Mouse (Mus musculus) right cerebral cortex, adult 18-20 months (tissue): ENCODE measurements at regions not wholly inside any gene's neighbourhood (a gene's known extent, or its start where the extent isn't known, plus 50 kb on each side); places are given as distances from the start of the nearest gene placed in this dataset.

Experiments
- DNase-seq: peaks from one replicate; pipeline ENCODE4 v3.0.0; 2022; ENCODE audit warnings: mixed read lengths

DNA sequence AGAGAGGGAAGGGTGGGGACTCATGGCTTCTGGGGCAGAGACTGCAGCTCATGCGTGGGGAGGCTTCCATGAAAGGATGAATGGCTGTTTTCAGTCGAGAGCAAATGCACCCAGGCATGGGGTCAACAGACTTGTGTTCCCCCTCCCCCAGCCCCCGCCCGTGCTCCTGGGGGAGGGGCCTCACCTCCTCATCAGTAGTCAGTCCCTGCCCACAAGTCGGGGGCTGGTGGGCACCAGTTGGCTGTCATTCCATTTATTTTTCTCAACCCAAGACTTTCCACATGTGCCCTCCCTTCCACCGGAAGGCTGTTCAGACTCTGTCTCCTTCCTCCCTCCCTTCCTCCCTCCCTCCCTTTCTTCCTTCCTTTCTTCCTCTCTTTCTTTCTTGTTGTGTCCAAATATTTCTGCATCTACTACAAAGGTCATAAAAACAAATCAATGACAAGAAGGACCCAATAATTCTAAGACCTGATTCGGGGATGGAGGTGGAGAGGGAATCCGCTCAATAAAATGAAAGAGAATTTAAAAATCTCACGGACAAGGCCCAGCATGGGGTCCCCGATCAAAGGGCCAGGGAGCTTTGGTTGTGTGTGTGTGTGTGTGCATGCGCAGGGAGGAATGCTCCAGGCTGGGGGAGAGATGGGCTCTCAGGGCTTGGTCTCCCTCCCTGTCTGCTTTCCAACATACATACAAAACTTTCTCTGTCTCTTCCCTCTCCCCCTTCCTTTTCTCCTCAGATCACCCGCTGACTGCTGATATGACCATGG, 57.7 kb downstream of the Rpl14 start:
- DNase-seq: no peak

DNA sequence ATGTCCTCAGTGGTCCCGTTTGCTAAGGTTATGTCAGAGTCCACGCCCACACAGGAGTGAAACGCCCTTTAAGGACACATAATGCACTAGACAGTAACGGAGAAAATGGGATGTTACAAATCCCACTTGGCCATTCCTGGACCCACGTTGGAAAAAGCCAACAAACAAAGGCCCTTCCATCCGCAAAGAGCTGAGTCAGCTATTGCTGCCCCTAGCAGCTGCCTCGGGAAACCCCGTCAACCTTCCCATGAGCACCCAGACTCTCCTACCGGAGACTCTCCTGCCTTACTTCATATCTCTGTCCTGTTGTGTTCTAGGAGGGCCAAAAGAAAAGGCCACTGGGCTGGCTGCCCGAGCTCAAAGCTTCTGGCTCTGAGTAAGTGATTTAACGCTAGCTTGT, 58.4 kb downstream of the Rpl14 start:
- no peak for DNase-seq

DNA sequence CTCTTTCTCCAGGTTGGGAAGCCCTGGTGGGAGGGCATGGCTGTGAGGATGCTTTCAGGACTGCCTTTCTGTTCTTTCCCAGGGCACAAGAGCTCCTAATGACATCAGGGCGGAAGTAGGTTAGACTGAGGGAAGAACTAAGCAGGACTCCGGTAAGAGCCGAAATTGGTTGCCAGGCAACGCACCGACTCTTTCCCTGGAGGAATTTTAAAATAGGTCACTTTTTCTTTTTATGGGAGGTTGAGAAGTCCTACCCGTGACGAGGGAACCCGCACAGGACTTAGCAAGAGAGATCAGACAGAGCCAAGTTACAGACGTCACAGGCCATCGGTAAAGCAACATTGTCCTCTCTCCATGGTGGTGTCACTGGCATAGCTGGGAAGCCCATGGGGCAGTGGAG, 61.6 kb downstream of the Rpl14 start:
- DNase-seq: peak; percentile 79

DNA sequence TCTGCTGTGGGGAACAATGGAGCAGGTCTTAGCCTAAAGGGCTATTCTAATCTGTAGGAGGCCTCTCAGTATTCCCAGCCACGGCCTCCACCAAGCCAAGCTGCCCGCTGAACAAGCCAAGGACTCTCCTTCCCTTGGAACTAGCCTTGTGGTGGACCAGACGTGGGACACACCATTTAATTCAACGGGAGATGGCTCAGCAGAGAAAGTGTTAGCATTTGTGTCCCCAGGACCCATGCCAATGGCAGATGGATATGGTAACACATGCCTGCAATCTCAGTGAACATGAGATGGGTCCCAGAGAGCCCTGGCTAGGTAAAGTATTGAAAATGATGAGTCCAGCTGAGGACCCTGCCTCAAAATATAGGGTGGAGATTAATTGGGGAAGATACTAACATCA, 71.4 kb downstream of the Rpl14 start:
- DNase-seq: no peak

DNA sequence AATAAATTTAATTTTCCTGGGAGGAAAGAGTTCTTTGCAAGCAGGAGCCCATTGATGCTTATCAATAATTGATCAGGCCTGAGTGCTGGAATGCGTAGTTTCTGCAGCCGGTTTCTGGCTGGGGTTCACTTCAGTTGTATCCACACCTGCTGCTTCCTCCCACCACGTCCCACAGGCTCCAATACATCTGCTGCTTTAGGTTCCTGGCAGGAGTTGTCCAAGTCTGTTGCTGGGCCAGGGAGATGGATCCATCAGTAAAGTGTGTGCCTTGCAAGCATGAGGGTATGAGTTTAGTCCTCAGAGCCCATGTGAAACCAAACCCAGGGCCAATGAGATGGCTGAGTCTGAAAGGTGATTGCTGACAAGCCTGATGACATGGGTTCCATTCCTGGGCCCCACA, 72.1 kb downstream of the Rpl14 start:
- DNase-seq: no peak

DNA sequence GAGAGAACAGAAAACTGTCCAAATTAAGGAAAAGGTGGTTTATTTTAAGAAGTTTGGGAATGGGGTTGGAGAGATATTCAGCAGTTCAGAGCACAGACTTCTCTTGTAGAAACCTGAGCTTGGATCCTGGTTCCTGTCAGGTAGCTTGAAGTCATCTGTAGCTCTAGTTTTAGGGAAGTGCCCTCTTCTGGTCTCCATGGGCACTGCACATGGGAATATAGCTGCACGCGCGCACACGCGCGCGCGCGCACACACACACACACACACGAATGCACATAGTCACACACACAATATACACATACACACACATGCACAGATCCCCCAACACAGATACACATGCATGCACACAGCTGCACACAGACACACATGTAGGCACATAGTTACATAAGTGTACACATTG, 74.5 kb downstream of the Rpl14 start:
- no peak for DNase-seq

DNA sequence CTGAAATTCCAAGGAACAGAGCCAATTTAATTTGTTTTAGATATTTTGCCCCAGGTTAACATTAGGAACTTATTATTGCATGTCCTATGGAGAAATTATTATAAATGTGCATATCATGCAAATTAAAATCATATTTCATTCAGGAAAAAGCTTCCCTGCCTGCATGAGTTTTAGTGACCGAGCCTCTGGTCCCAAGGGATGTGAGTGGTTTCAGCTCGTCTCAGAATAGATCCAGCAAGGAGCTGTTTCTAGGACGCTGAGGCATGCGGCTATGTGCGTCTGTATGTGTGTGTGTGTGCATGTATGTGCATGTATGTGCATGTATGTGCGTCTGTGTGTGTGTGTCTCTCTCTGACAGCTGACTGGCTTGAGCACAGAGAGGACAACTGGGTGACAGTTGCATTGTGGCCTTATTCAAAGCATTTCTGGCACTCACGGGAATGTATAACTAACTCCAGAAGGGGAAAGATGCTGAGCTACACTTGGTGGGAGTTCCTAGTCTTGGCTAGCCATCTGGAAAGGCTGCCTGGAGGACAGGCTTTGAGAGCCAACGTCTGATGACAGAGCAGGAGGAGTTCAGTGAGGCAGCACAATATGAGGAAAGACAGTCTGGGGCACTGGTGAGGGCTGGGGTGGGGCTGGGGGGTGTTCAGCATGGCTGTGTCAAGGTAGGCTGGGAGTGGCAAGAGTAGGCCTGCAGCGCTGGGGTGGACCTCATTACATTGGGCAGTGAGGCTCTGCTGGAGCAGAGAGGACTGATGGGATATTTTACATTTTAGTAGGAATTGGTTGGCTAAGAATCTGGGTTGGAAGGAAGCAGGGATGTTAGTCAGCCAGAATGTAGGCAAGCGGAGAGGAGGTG, 75.8 kb downstream of the Rpl14 start:
- peak; percentile 20 for DNase-seq

DNA sequence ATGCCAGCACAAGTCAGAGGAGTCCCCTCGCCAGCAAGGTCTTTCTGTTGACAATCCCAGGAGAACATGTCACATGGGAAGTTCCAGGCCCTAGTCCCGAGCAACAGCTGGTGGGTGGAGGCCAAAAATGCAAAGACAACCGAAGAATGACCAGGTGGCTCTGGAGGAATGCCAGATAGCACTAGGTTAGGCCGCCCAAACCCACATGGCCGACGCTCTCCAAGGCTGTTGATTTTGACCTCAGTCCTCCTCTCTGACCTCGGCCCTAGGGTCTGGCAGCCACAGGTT, 76.4 kb downstream of the Rpl14 start:
- DNase-seq: no peak

DNA sequence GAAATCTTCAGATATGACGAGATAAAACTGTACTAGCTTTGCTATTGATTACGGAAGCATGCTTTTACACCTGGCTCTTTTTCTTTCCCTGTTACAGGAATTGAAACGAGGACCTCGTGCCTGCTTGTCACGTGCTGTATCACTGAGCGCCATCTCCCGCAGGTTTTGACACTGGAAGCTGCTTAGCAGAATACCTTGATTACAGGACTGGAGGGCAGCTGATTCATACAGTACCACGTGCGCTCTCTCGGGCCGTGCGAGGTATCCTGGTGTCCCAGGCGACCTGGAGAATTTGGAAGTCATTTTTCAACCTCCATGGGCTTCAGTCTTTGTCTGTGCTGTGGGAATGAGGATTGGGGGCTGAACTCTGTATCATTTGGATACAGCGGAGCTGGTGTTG, 81.5 kb downstream of the Rpl14 start:
- no peak for DNase-seq

DNA sequence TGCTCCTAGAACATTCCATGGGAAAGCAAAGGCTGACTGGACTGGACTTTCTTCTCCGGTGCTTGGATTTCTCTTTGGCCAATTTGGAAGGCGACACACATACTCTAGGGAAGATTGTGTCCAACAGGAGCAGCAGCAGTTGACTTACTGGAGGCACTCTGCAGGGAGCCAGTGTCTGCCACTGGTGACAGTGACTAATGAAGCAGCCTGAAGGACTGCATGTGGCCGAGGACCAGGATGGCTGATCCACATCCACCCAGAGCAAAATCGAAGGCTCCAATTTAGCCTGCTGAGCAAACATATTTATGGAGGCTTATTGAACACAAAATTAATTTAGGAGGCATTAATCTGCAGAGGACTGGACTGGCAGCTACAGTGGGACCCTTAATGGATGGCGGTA, 81.9 kb downstream of the Rpl14 start:
- no peak for DNase-seq

DNA sequence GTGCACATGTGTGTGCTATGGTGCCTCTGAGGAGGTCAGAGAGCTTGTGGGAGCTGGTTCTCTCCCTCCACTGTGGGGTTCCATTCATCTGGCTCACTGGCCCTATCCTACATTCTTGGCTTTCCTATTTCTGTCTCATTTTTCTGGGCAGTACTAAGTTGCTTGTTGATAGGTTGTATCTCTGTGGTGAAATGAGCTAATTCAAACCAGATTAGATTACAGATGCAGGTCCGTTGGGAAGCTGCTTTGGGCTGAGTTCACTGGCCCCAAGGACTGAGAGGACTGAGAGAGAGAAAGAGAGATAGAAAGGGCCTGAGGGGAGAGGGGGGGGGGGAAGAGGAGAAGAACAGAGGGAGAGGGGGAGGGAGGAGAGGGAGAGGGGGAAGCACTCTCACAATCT, 83.5 kb downstream of the Rpl14 start:
- no peak for DNase-seq

DNA sequence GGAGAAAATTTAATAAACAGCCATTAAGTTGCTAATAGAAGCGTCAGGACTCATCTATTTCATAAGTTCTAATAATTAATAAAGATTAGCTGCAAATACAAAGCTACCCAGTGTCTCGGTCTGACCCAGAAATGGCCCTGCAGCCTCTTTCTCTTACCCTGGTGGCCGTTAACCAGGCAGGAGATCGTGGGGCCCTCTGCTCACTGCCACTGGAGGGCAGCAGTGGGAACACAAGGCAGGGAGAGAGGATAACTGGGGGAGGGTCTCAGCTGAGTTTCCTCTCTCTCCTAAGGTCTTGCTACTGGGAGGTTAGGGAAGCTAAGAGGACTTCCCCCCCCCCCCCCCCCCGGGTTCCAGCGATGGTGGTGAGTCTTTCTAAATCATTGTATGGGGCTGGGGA, 85.7 kb downstream of the Rpl14 start:
- no peak for DNase-seq

DNA sequence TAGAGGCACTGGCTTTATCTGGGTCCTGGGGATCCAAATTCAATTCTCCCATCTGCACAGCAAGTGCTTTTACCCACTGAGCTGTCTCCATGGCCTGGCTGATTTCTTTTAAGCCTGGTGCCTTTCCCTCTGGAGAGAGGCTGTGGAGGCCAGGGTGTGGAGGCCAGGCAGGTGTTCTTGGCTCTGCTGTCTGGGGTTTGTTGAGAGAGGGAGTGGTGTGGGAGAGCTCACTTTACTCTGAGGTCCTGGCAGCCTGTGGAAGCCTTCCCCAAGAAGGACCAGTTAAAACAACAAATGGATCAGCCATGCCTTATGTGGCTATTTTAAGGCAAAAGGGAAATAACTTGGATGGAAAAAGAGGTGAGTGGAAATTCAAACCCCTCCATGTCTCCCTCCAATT, 86.5 kb downstream of the Rpl14 start:
- DNase-seq: no peak

DNA sequence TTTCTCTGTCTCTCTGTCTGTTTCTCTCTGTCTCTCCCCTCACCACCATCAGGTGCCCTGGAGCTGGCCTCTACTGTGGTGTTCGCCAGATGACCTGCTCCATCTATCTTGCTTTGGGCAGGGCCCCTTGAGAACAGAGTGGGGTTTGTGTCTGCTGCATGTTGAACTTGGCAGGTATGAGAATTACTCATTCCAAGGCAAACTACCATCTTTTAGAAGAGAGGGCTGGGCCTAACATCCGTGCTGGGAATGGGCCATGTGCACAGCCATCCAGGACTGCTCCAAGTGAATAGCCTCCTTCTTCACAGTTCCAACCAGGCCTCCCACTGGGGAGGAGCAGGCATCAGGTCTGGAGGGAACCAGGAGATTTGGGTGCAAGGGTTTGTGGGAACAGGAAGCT, 87.3 kb downstream of the Rpl14 start:
- no peak for DNase-seq

DNA sequence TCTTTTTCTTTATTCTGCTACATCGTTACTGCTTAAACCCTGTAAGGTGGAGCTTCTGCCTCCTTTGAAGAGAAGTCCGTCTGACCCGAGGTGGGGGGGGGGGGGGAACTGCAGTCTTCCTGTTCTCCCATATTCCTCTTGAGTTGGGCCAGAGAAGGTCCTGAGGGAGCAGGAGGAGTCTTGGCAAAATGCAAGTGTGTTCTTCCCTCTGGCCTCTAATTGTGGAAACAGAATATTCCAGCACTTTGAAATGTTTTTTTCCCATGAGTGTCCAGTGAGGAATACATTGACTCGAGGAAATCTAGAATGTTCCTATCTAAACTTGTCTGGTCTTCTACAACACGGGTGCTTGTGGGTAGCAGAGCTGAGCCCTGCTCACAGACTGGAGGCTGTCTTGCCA, 90.0 kb downstream of the Rpl14 start:
- no peak for DNase-seq

DNA sequence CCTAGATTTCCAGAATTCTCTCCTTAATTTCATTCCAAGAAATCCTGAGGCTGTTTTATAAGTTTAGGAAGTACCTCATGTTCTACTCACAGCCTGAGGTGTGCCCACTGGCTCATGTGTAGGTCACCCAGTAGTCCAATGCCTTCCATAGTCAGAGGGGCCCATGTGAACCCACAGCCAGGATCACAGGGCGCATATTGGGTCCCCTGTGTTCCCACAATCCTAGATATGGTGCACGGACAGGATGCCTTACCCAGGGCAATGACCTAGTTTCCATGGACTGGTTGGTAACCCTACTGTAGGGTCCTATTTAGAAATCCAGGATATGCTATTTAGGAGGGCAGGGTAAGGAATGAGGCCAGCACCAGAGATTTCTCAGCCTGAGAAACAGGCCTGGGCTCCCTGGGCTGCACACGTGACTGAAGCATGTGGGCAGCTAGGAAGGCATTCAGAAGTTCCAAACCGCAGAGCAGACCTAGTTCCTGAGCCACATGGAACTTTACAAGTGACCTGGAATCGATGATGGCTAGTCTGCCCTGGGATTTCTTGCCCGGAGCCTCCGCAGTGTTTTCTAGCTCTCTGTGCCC, 90.5 kb downstream of the Rpl14 start:
- DNase-seq: no peak

DNA sequence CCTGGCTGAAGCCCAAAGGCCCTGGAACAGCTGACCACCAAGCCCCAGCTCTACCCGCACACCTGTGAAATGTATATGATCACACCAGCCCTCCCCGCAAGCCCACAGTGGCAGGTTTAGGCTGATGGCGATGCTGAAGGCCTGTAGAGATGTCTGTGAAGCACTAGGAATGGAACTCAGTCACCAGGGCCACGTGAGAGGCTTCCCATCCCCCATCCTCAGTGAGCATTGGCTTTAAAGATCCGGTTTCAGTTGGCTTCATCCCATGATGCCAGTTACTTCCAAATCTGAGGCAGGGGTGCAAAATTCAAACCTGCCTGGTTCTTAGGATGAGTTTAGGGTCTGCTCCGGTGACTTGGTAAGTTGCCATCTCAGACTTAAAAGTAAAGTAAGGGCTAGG, 91.9 kb downstream of the Rpl14 start:
- DNase-seq: no peak

DNA sequence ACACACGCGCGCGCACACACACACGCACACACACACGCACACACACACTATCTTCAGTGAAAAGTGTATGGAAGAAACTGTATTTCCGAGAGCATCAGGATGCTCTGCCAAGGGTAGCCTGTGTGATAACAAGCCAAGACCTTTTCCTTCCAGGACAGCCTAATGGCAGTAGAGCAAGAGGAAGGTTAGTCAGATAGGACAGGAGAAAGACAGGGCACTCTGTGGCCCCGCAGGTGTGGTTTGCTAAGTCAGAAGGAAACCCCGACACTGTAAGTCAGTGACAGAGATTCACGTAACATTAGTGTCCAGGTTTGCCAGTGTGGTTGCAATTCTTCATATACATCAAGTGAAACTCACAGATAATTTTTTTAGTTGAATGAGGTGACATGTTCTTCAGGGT, 92.8 kb downstream of the Rpl14 start:
- DNase-seq: no peak

DNA sequence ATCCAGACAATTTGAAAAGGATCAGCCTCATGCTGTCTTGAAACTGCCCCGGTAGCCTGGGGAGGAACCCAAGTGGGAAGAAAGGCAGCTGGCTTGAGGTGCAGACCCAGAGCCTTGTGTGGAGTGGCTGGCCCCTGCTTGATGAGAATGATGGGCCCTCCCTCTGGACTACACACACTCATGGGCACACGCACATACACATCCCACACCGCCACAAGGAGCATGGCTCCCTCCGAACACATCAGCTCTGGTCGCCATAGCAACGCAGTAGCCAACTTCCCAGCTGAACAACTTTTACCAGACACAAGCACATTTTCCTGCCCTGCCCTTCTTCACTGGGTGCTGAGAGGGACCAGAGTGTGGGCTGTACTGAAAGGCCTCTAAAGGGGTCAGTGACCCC, 101.2 kb downstream of the Rpl14 start:
- peak; percentile 67 for DNase-seq

DNA sequence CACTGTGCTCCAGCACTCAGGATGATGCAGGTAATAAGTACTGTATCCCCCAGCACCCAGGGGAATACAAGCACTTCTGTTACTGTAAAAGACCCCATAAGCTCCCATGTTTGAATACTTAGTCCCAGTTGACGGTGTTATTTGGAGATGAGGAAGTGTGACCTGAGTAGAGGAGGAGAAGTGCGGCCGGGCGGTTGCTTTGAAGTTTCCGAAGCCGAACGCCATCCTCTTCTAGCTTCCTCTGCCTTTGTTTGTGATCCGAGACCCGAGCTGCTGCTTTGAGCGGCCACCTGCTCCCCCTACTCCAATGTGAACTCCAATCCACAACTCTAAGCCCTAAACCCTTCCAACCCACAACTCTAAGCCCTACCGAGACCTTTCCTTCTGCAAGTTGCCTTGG, 103.6 kb downstream of the Rpl14 start:
- no peak for DNase-seq

DNA sequence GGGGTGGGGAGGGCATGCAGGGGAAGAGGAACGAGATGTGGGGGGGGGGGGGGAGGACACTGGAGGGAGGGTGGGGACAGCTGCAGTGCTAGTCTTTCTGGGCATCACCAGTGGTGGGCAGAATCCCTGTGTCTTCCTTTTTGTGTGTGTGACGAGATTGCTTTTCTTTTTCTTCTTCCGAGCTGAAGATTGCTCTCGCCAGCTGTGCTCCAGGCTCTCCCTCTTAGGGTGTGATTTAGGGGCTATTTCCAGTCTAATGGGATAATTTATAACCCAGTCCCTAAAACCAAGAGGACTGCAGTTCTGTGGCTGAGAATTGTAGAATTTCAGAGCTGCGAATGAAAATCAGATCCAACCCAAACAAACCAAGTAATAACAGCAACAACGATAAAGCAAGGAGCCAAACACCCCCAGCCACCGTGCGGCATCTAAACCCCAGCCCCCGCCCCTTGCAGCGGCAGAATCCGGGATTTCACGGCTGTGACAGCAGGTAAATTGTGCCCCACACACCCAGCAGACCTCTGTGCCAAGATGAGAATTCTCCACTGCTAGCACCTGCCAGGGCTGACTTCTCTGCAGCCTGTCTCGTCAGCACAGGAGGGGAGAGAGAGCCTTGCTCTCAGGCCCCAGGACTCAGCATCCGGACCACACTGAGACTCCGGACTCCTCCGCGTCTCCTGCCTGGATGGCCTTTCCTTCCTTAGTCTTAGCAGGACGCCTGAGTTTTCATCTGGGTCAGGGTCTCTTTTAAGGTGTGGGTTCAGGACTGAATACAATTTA, 104.3 kb downstream of the Rpl14 start:
- no peak for DNase-seq

DNA sequence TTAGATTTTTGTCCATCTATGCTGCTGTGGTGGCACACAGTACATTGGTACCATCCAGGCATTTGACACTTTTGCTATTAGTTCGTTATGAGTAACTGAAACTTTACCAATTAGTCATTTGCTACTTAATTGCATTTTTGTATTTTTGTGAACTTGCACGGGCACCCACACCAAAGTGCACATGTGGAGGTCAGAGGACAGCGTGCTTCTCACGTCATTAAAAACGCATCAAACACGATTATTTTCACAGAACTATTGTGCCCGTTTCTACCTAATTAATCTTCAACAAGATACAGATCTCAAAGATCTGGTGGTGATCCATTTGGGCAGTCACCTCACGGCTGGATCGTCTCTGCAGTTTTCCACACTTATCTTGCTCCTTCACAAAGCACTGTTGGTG, 105.1 kb downstream of the Rpl14 start:
- DNase-seq: no peak

DNA sequence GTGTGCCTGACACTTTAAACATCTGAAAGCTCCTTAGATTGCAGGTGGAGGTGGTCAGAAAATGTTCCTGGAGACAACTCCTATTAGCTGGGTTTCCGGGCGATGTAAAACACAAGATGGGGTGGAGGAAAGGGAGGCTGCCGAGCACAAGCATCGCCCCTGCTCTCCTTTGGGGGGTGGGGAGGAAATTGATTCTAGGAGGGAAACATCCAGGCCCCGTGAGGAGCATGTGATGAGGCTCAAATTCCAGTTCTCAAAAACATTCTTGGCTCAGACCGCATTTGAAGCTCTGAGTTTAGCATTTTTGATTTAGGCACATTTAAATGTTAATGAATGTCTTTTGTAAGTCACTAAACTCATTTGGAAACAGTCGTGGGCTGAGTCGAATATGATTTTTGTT, 105.5 kb downstream of the Rpl14 start:
- DNase-seq: no peak

DNA sequence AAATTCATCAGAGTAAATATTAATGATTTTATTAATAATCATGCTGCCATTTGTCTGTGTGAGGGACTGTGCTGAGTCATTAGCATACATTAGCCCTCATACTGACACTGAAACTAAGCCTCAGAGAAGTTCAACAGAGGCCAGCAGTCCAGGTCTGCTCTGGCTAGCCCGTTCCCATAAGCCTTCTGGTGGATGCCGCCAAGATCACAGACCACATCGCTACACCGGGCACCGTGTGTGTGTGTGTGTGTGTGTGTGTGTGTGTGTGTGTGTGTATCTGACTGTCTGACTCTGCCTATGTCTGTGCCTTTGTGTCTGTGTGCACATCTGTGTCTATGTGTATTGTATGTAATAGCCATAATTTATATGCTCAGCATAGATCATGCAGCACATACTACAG, 106.0 kb downstream of the Rpl14 start:
- DNase-seq: no peak
